Mouse (Mus musculus) MEL (cell line): ENCODE measurements around the gene Fuz. TPM values are rescaled to one million over a fixed set of nuclear protein-coding genes. Genes with fewer than 3 reads are reported as not detected.

Experiments used
- DNase-seq: peaks from one replicate; pipeline ENCODE4 v3.0.0; 2011; ENCODE audit warnings: low read depth, low spot score
- H3K27ac ChIP-seq: 2 replicates; pipeline ENCODE4 v1.5.1; 2012; ENCODE audit warnings: low read depth, mild to moderate bottlenecking, control low read depth, low read length, moderate library complexity; ENCODE audit not compliant: control insufficient read depth
- H3K27me3 ChIP-seq, 2 experiments: fragments of 150-350 bp in 1 of 2; sonication (generic) in 1 of 2; 2 replicates each; pipeline ENCODE4 v1.6.1; 2012; ENCODE audit warnings: low read length in 2 of 2, mild to moderate bottlenecking in 2 of 2, improper control_type of control experiment in 1 of 2, moderate library complexity in 1 of 2; ENCODE audit not compliant: insufficient read depth in 2 of 2, control insufficient read depth in 1 of 2
- H3K36me3 ChIP-seq, 2 experiments: 2 replicates each; pipeline ENCODE4 v1.6.1; 2012 to 2014; ENCODE audit warnings: low read length in 2 of 2, improper control_type of control experiment in 1 of 2, inconsistent platforms in 1 of 2, mild to moderate bottlenecking in 1 of 2; ENCODE audit not compliant: insufficient read depth in 2 of 2, control insufficient read depth in 1 of 2
- H3K4me1 ChIP-seq, 2 experiments: fragments of 150-350 bp in 1 of 2; sonication (generic) in 1 of 2; 2 replicates each; pipeline ENCODE4 v1.6.1; 2012; ENCODE audit warnings: low read length in 2 of 2, improper control_type of control experiment in 1 of 2, mild to moderate bottlenecking in 1 of 2; ENCODE audit not compliant: insufficient read depth in 2 of 2, control insufficient read depth in 1 of 2
- H3K4me3 ChIP-seq, 2 experiments: fragments of 150-350 bp in 1 of 2; sonication (generic) in 1 of 2; 2 replicates each; pipeline ENCODE4 v1.5.1; 2012; ENCODE audit warnings: low read depth in 2 of 2, low read length in 2 of 2, mild to moderate bottlenecking in 2 of 2, moderate library complexity in 2 of 2, control low read depth in 1 of 2, improper control_type of control experiment in 1 of 2; ENCODE audit not compliant: control insufficient read depth in 1 of 2, insufficient read depth in 1 of 2
- H3K79me2 ChIP-seq: 2 replicates; pipeline ENCODE4 v1.6.1; 2012; ENCODE audit warnings: mild to moderate bottlenecking, low read length, moderate library complexity; ENCODE audit not compliant: control insufficient read depth, poor library complexity, insufficient read depth
- H3K9ac ChIP-seq: 2 replicates; pipeline ENCODE4 v1.6.1; 2012; ENCODE audit warnings: low read depth, mild to moderate bottlenecking, control low read depth, low read length, moderate library complexity; ENCODE audit not compliant: control insufficient read depth, poor library complexity, severe bottlenecking
- H3K9me3 ChIP-seq: fragments of 150-350 bp; sonication (generic); replicated peaks from 2 replicates; pipeline ENCODE4 v1.6.1; 2012; ENCODE audit warnings: mild to moderate bottlenecking, low read length, improper control_type of control experiment, moderate library complexity; ENCODE audit not compliant: insufficient read depth
- CHD1 ChIP-seq: IDR thresholded peaks from 2 replicates; pipeline ENCODE4 v1.6.1; 2012; ENCODE audit warnings: low read depth, mild to moderate bottlenecking, inconsistent platforms, low read length, improper control_type of control experiment
- ELF1 ChIP-seq: IDR thresholded peaks from 2 replicates; pipeline ENCODE4 v1.6.1; 2014; ENCODE audit warnings: low read depth, mild to moderate bottlenecking, inconsistent platforms, low read length, improper control_type of control experiment, moderate library complexity
- ETS1 ChIP-seq: IDR thresholded peaks from 2 replicates; pipeline ENCODE4 v1.6.1; 2012; ENCODE audit warnings: low read depth, mild to moderate bottlenecking, inconsistent platforms, low read length, improper control_type of control experiment, moderate library complexity
- GATA1 ChIP-seq: IDR thresholded peaks from 2 replicates; pipeline ENCODE4 v1.6.1; 2011; ENCODE audit warnings: low read depth, low read length, improper control_type of control experiment
- MAFK ChIP-seq: IDR thresholded peaks from 2 replicates; pipeline ENCODE4 v1.6.1; 2011; ENCODE audit warnings: low read depth, mild to moderate bottlenecking, low read length, improper control_type of control experiment, borderline replicate concordance
- MAX ChIP-seq: IDR thresholded peaks from 2 replicates; pipeline ENCODE4 v1.6.1; 2011; ENCODE audit warnings: low read length, improper control_type of control experiment
- MAZ ChIP-seq: IDR thresholded peaks from 2 replicates; pipeline ENCODE4 v1.6.1; 2012; ENCODE audit warnings: low read depth, mild to moderate bottlenecking, inconsistent platforms, low read length, improper control_type of control experiment
- MXI1 ChIP-seq: IDR thresholded peaks from 2 replicates; pipeline ENCODE4 v1.6.1; 2011; ENCODE audit warnings: mild to moderate bottlenecking, low read depth, low read length, improper control_type of control experiment
- MYB ChIP-seq: IDR thresholded peaks from 2 replicates; pipeline ENCODE4 v1.6.1; 2011; ENCODE audit warnings: mild to moderate bottlenecking, low read depth, low read length, improper control_type of control experiment
- MYC ChIP-seq: IDR thresholded peaks from 2 replicates; pipeline ENCODE4 v1.6.1; 2011; ENCODE audit warnings: low read depth, mild to moderate bottlenecking, low read length, improper control_type of control experiment, moderate library complexity
- POLR2A ChIP-seq, 2 experiments: IDR thresholded peaks; 2 replicates each; pipeline ENCODE4 v1.6.1; 2011 to 2012; ENCODE audit warnings: low read length in 2 of 2, mild to moderate bottlenecking in 2 of 2, control low read depth in 1 of 2, improper control_type of control experiment in 1 of 2, low read depth in 1 of 2, moderate library complexity in 1 of 2; ENCODE audit not compliant: control insufficient read depth in 1 of 2, insufficient read depth in 1 of 2, poor library complexity in 1 of 2
- POLR2AphosphoS2 ChIP-seq: IDR thresholded peaks from 2 replicates; pipeline ENCODE4 v1.6.1; 2011; ENCODE audit warnings: low read length, improper control_type of control experiment
- RAD21 ChIP-seq: IDR thresholded peaks from 2 replicates; pipeline ENCODE4 v1.6.1; 2011; ENCODE audit warnings: mild to moderate bottlenecking, low read depth, low read length, improper control_type of control experiment
- SIN3A ChIP-seq: IDR thresholded peaks from 2 replicates; pipeline ENCODE4 v1.6.1; 2012; ENCODE audit warnings: low read length, improper control_type of control experiment, inconsistent platforms
- TAL1 ChIP-seq: IDR thresholded peaks from 2 replicates; pipeline ENCODE4 v1.6.1; 2012; ENCODE audit warnings: mild to moderate bottlenecking, inconsistent platforms, low read length, moderate library complexity, mixed read lengths
- UBTF ChIP-seq: IDR thresholded peaks from 2 replicates; pipeline ENCODE4 v1.6.1; 2012; ENCODE audit warnings: low read depth, mild to moderate bottlenecking, inconsistent platforms, low read length, improper control_type of control experiment, moderate library complexity, borderline replicate concordance; ENCODE audit not compliant: insufficient read depth
- USF1 ChIP-seq: IDR thresholded peaks from 2 replicates; pipeline ENCODE4 v1.6.1; 2014; ENCODE audit warnings: low read depth, mild to moderate bottlenecking, inconsistent platforms, low read length, improper control_type of control experiment, moderate library complexity
- ZC3H11A ChIP-seq: IDR thresholded peaks from 2 replicates; pipeline ENCODE4 v1.6.1; 2012; ENCODE audit warnings: low read depth, mild to moderate bottlenecking, inconsistent platforms, low read length, improper control_type of control experiment
- ZKSCAN1 ChIP-seq: IDR thresholded peaks from 2 replicates; pipeline ENCODE4 v1.6.1; 2012; ENCODE audit warnings: low read depth, mild to moderate bottlenecking, inconsistent platforms, low read length, improper control_type of control experiment, moderate library complexity
- ZMIZ1 ChIP-seq: IDR thresholded peaks from 2 replicates; pipeline ENCODE4 v1.6.1; 2012; ENCODE audit warnings: low read depth, mild to moderate bottlenecking, inconsistent platforms, low read length, improper control_type of control experiment, moderate library complexity
- polyA plus RNA-seq, 2 experiments: library from polyadenylated mRNA; stranded (reverse) in 1 of 2; unstranded in 1 of 2; fragments of >175 nt in 1 of 2; fragments of >200 nt in 1 of 2; gene quantifications; 2 replicates each; pipeline versions ENCODE4 v1.2.1 to v1.2.4; 2012; ENCODE audit warnings: low replicate concordance in 2 of 2, low read depth in 1 of 2; ENCODE audit not compliant: insufficient read length in 2 of 2, insufficient read depth in 1 of 2, missing spikeins in 1 of 2
- total RNA-seq: library from RNA; depleted of rRNA; stranded (reverse); fragments of 300-350 nt; gene quantifications from 2 replicates; pipeline ENCODE4 v1.2.3, GENCODE M21; 2012

Fuz gene
- total and polyA plus RNA-seq, 3 experiments = 9.4 to 18.1 TPM; not detected in 1

- Histone ChIP-seq H3K9me3 (no peaks in the 10 kb centered on the region), H3K36me3 (peaks cover 0 to 20% of the 10 kb centered on the region in 2 experiments; a peak in 2 of 4 replicates), H3K4me1 (peaks cover 5 to 31% of the 10 kb centered on the region in 2 experiments), H3K27ac (no peak overlapping the region), H3K79me2 (peaks cover 27% of the 10 kb centered on the region), H3K4me3 (no peak overlapping the region), H3K9ac (no peak overlapping the region), H3K27me3 (no peaks in the 10 kb centered on the region)
- no peak for TF ChIP-seq TAL1
- TF ChIP-seq ZMIZ1 = no peak
- TF ChIP-seq POLR2A (IDR thresholded peaks at IDR 0.05; ENCODE audit: control insufficient read depth in 1 of 2, insufficient read depth in 1 of 2, low read depth in 1 of 2, low read length in 2 of 2, poor library complexity in 1 of 2) = no peak
- TF ChIP-seq MXI1 = no peak
- TF ChIP-seq MYC = no peak
- TF ChIP-seq ZC3H11A = no peak
- no peak for TF ChIP-seq ELF1
- TF ChIP-seq UBTF = no peak
- no peak for TF ChIP-seq RAD21
- no peak for TF ChIP-seq ZKSCAN1
- TF ChIP-seq GATA1 = no peak
- TF ChIP-seq CHD1 = no peak
- no peak for TF ChIP-seq SIN3A
- no peak for TF ChIP-seq MYB
- no peak for TF ChIP-seq ETS1
- TF ChIP-seq POLR2AphosphoS2 = no peak
- TF ChIP-seq MAZ = no peak
- TF ChIP-seq MAFK = no peak
- TF ChIP-seq MAX = no peak
- DNase-seq = no peak
These were observed 42.1 kb upstream of the Fuz start for GRCm38 (mm10) chr7:44853596-44854355.

- no peaks in the 10 kb centered on the region for H3K9me3 ChIP-seq
- DNase-seq = no peak
These were observed 41.4 kb upstream of the Fuz start for GRCm38 (mm10) chr7:44854356-44855031.

More at GRCm38 (mm10) chr7:44854356-44855031, 41.4 kb upstream of the Fuz start:
- TF ChIP-seq POLR2A (IDR thresholded peaks at IDR 0.05; ENCODE audit: control insufficient read depth in 1 of 2, insufficient read depth in 1 of 2, low read depth in 1 of 2, low read length in 2 of 2, poor library complexity in 1 of 2) (peak in 1 of 2 experiments; percentile 14; a peak in 1 of 4 replicates), USF1 (0 out of 2 replicates have a peak, but pooled peaks have one; percentile 36), MAX (no peak)
- Histone ChIP-seq H3K4me3 (no peak overlapping the region), H3K36me3 (peaks cover 0 to 20% of the 10 kb centered on the region in 2 experiments; a peak in 2 of 4 replicates), H3K4me1 (peaks cover 5 to 31% of the 10 kb centered on the region in 2 experiments), H3K27ac (no peak overlapping the region), H3K27me3 (no peaks in the 10 kb centered on the region), H3K9ac (no peak overlapping the region), H3K79me2 (peaks cover 28% of the 10 kb centered on the region)
